Mouse (Mus musculus): Measurements from ENCODE around the gene Pdzrn3. TPM values are rescaled to one million over a fixed set of nuclear protein-coding genes. Genes with fewer than 3 reads are reported as not detected.

Pdzrn3 gene
- total RNA-seq, 1 experiment: 3.8 TPM

GRCm38 (mm10) chr6:101392801-101393117 is 15.1 kb upstream of the Pdzrn3 start:
- H3K4me3 ChIP-seq (ENCODE audit: insufficient read depth in 1 of 2, low read depth in 1 of 2, low read length in 2 of 2, poor library complexity in 1 of 2, severe bottlenecking in 1 of 2): no peak overlapping the region
- TF ChIP-seq CHD2 (IDR thresholded peaks at IDR 0.05; ENCODE audit: low read depth, low read length): no peak
- no peak for TF ChIP-seq ZNF384 (IDR thresholded peaks at IDR 0.05; ENCODE audit: low read depth, low read length)
- TF ChIP-seq MAFK (IDR thresholded peaks at IDR 0.05; ENCODE audit: insufficient read depth, low read depth, low read length): no peak
- no peak for TF ChIP-seq ZC3H11A (IDR thresholded peaks at IDR 0.05; ENCODE audit: borderline replicate concordance, low read depth, low read length)
- TF ChIP-seq HCFC1 (IDR thresholded peaks at IDR 0.05; ENCODE audit: borderline replicate concordance, insufficient read depth, low read length): no peak
- in situ Hi-C loops (cut with MboI; ENCODE audit: low sequenced_read_pairs in 2 of 2, unreplicated experiment in 2 of 2): no loop called here

GRCm38 (mm10) chr6:101392107-101392800 is 14.6 kb upstream of the Pdzrn3 start:
- Histone ChIP-seq H3K27ac (ENCODE audit: insufficient read depth, low read depth, low read length, poor library complexity, severe bottlenecking) (no peak overlapping the region), H3K9ac (ENCODE audit: insufficient read depth, low read depth, low read length, poor library complexity, severe bottlenecking) (no peak overlapping the region), H3K9me3 (ENCODE audit: control insufficient read depth, insufficient read depth, low read depth, low read length) (no peaks in the 10 kb centered on the region), H3K4me1 (ENCODE audit: control insufficient read depth in 2 of 2, insufficient read depth in 2 of 2, low read length in 2 of 2, poor library complexity in 1 of 2) (no peaks in the 10 kb centered on the region), H3K4me3 (ENCODE audit: insufficient read depth in 1 of 2, low read depth in 1 of 2, low read length in 2 of 2, poor library complexity in 1 of 2, severe bottlenecking in 1 of 2) (no peak overlapping the region), H3K36me3 (ENCODE audit: control insufficient read depth, insufficient read depth, low read length, poor library complexity, severe bottlenecking) (no peaks in the 10 kb centered on the region)
- DNase-seq (ENCODE audit: low read depth, low spot score): no peak
- no peak for TF ChIP-seq ZNF384 (IDR thresholded peaks at IDR 0.05; ENCODE audit: low read depth, low read length)
- no peak for TF ChIP-seq MAFK (IDR thresholded peaks at IDR 0.05; ENCODE audit: insufficient read depth, low read depth, low read length)
- no peak for TF ChIP-seq HCFC1 (IDR thresholded peaks at IDR 0.05; ENCODE audit: borderline replicate concordance, insufficient read depth, low read length)
- TF ChIP-seq CHD2 (IDR thresholded peaks at IDR 0.05; ENCODE audit: low read depth, low read length): no peak
- no peak for TF ChIP-seq ZC3H11A (IDR thresholded peaks at IDR 0.05; ENCODE audit: borderline replicate concordance, low read depth, low read length)
- in situ Hi-C loops (cut with MboI; ENCODE audit: low sequenced_read_pairs in 2 of 2, unreplicated experiment in 2 of 2): no loop called here

More at GRCm38 (mm10) chr6:101392801-101393117, 15.1 kb upstream of the Pdzrn3 start:
- Histone ChIP-seq H3K36me3 (ENCODE audit: control insufficient read depth, insufficient read depth, low read length, poor library complexity, severe bottlenecking) (no peaks in the 10 kb centered on the region), H3K27ac (ENCODE audit: insufficient read depth, low read depth, low read length, poor library complexity, severe bottlenecking) (no peak overlapping the region), H3K9me3 (ENCODE audit: control insufficient read depth, insufficient read depth, low read depth, low read length) (no peaks in the 10 kb centered on the region), H3K9ac (ENCODE audit: insufficient read depth, low read depth, low read length, poor library complexity, severe bottlenecking) (no peak overlapping the region), H3K4me1 (ENCODE audit: control insufficient read depth in 2 of 2, insufficient read depth in 2 of 2, low read length in 2 of 2, poor library complexity in 1 of 2) (no peaks in the 10 kb centered on the region)
- DNase-seq (ENCODE audit: low read depth, low spot score): no peak

- H3K9ac ChIP-seq (ENCODE audit: insufficient read depth, low read depth, low read length, poor library complexity, severe bottlenecking): no peak overlapping the region
- no peaks in the 10 kb centered on the region for H3K9me3 ChIP-seq (ENCODE audit: control insufficient read depth, insufficient read depth, low read depth, low read length)
- H3K27ac ChIP-seq (ENCODE audit: insufficient read depth, low read depth, low read length, poor library complexity, severe bottlenecking): no peak overlapping the region
- H3K4me1 ChIP-seq (ENCODE audit: control insufficient read depth in 2 of 2, insufficient read depth in 2 of 2, low read length in 2 of 2, poor library complexity in 1 of 2): no peaks in the 10 kb centered on the region
- H3K36me3 ChIP-seq (ENCODE audit: control insufficient read depth, insufficient read depth, low read length, poor library complexity, severe bottlenecking): no peaks in the 10 kb centered on the region
- no peak overlapping the region for H3K4me3 ChIP-seq (ENCODE audit: insufficient read depth in 1 of 2, low read depth in 1 of 2, low read length in 2 of 2, poor library complexity in 1 of 2, severe bottlenecking in 1 of 2)
- DNase-seq (ENCODE audit: low read depth, low spot score): no peak
- TF ChIP-seq ZNF384 (IDR thresholded peaks at IDR 0.05; ENCODE audit: low read depth, low read length) (no peak), ZC3H11A (IDR thresholded peaks at IDR 0.05; ENCODE audit: borderline replicate concordance, low read depth, low read length) (no peak), CHD2 (IDR thresholded peaks at IDR 0.05; ENCODE audit: low read depth, low read length) (no peak)
- in situ Hi-C loops (cut with MboI; ENCODE audit: low sequenced_read_pairs in 2 of 2, unreplicated experiment in 2 of 2): no loop called here
Observed at GRCm38 (mm10) chr6:101385490-101385889, 7.8 kb upstream of the Pdzrn3 start.

- no peak for TF ChIP-seq HCFC1 (IDR thresholded peaks at IDR 0.05; ENCODE audit: borderline replicate concordance, insufficient read depth, low read length)
- TF ChIP-seq CHD2 (IDR thresholded peaks at IDR 0.05; ENCODE audit: low read depth, low read length): no peak
- TF ChIP-seq ZNF384 (IDR thresholded peaks at IDR 0.05; ENCODE audit: low read depth, low read length): no peak
- TF ChIP-seq MAFK (IDR thresholded peaks at IDR 0.05; ENCODE audit: insufficient read depth, low read depth, low read length): no peak
- TF ChIP-seq ZC3H11A (IDR thresholded peaks at IDR 0.05; ENCODE audit: borderline replicate concordance, low read depth, low read length): no peak
- no peak overlapping the region for H3K27ac ChIP-seq (ENCODE audit: insufficient read depth, low read depth, low read length, poor library complexity, severe bottlenecking)
- no peaks in the 10 kb centered on the region for H3K4me1 ChIP-seq (ENCODE audit: control insufficient read depth in 2 of 2, insufficient read depth in 2 of 2, low read length in 2 of 2, poor library complexity in 1 of 2)
- DNase-seq (ENCODE audit: low read depth, low spot score): no peak
- H3K9ac ChIP-seq (ENCODE audit: insufficient read depth, low read depth, low read length, poor library complexity, severe bottlenecking): no peak overlapping the region
- no peaks in the 10 kb centered on the region for H3K9me3 ChIP-seq (ENCODE audit: control insufficient read depth, insufficient read depth, low read depth, low read length)
- no peak overlapping the region for H3K4me3 ChIP-seq (ENCODE audit: insufficient read depth in 1 of 2, low read depth in 1 of 2, low read length in 2 of 2, poor library complexity in 1 of 2, severe bottlenecking in 1 of 2)
- H3K36me3 ChIP-seq (ENCODE audit: control insufficient read depth, insufficient read depth, low read length, poor library complexity, severe bottlenecking): no peaks in the 10 kb centered on the region
- in situ Hi-C loops (cut with MboI; ENCODE audit: low sequenced_read_pairs in 2 of 2, unreplicated experiment in 2 of 2): no loop called here
Observed at GRCm38 (mm10) chr6:101384958-101385357, 7.3 kb upstream of the Pdzrn3 start.

- Histone ChIP-seq H3K36me3 (ENCODE audit: control insufficient read depth, insufficient read depth, low read length, poor library complexity, severe bottlenecking) (no peaks in the 10 kb centered on the region), H3K27ac (ENCODE audit: insufficient read depth, low read depth, low read length, poor library complexity, severe bottlenecking) (no peak overlapping the region), H3K9me3 (ENCODE audit: control insufficient read depth, insufficient read depth, low read depth, low read length) (no peaks in the 10 kb centered on the region), H3K4me3 (ENCODE audit: insufficient read depth in 1 of 2, low read depth in 1 of 2, low read length in 2 of 2, poor library complexity in 1 of 2, severe bottlenecking in 1 of 2) (no peak overlapping the region), H3K4me1 (ENCODE audit: control insufficient read depth in 2 of 2, insufficient read depth in 2 of 2, low read length in 2 of 2, poor library complexity in 1 of 2) (no peaks in the 10 kb centered on the region), H3K9ac (ENCODE audit: insufficient read depth, low read depth, low read length, poor library complexity, severe bottlenecking) (no peak overlapping the region)
- in situ Hi-C loops (cut with MboI; ENCODE audit: low sequenced_read_pairs in 2 of 2, unreplicated experiment in 2 of 2): no loop called here
- DNase-seq (ENCODE audit: low read depth, low spot score): no peak
- TF ChIP-seq ZNF384 (IDR thresholded peaks at IDR 0.05; ENCODE audit: low read depth, low read length) (no peak), CHD2 (IDR thresholded peaks at IDR 0.05; ENCODE audit: low read depth, low read length) (no peak), MAFK (IDR thresholded peaks at IDR 0.05; ENCODE audit: insufficient read depth, low read depth, low read length) (no peak), ZC3H11A (IDR thresholded peaks at IDR 0.05; ENCODE audit: borderline replicate concordance, low read depth, low read length) (no peak), HCFC1 (IDR thresholded peaks at IDR 0.05; ENCODE audit: borderline replicate concordance, insufficient read depth, low read length) (no peak)
Observed at GRCm38 (mm10) chr6:101384476-101384875, 6.8 kb upstream of the Pdzrn3 start.

Data from ES-E14 (cell line).